Mouse (Mus musculus) brain, embryonic 14.5 days (tissue): Measurements from ENCODE around the gene Vstm4.

Experiments used
- CTCF ChIP-seq: fragments of 200-500 bp; IDR thresholded peaks from 2 replicates; pipeline ENCODE4 v1.5.1; 2012; ENCODE audit warnings: inconsistent platforms, mild to moderate bottlenecking, moderate library complexity, borderline replicate concordance; ENCODE audit not compliant: insufficient read depth, insufficient read length; ENCODE audit errors: extremely low read depth
- POLR2A ChIP-seq: fragments of 200-500 bp; IDR thresholded peaks from 2 replicates; pipeline ENCODE4 v1.6.1; 2012; ENCODE audit warnings: mild to moderate bottlenecking, inconsistent platforms, borderline replicate concordance; ENCODE audit not compliant: poor library complexity, insufficient read depth, insufficient read length, severe bottlenecking; ENCODE audit errors: extremely low read depth

DNA sequence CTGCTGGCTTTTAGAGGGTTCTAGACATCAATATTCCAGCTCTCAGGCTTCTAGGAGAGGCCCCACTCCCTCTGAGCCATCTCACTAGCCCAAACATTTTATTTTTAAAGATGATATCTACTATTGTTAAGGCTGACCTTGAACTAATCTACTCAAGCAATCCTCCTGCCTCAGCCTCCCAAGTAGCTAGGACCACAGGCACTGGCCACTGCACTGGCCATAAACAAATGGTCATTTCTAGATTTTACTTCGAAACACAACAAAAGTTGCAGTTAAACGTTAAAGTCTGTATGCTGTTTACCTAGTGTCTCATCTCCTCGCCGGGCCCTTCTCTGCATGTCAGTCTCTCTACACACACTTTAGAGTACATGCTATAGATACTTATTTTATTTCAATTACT lies 2.5 kb upstream of the Vstm4 start:
- TF ChIP-seq CTCF (no peak), POLR2A (no peak)
